15 mouse cellular contexts compared by ENCODE assay signal in genomic region chr11:112657410-112658159, GRCm38 (mm10).
A peak's percentile ranks its signal among the peaks of the same experiment; 100 is the strongest.
DNase-seq lines count a peak whose midpoint lies in the region; ATAC-seq and TF ChIP-seq lines count a peak whose summit lies in the region.
"Had no signal": no experiment of that assay in that cellular context is flagged by ENCODE, and none has a peak within 500 bp of the region (broad histone marks: within the 10 kb centered on the region; RNA-seq: fewer than 3 reads in every experiment).

No protein-coding gene starts in this region.

- TF ChIP-seq CTCF in lung, adult 2 months (IDR thresholded peaks at IDR 0.05; ENCODE audit: insufficient read depth, low read length): no peak
- TF ChIP-seq CTCF in liver, postnatal 0 days (IDR thresholded peaks at IDR 0.05; ENCODE audit: low read depth): no peak

- H3K9ac ChIP-seq in lung, embryonic 16.5 days (ENCODE audit: low read length): no peak overlapping the region
- H3K9ac ChIP-seq in embryonic facial prominence, embryonic 14.5 days (ENCODE audit: low read depth, low read length): no peak overlapping the region
- H3K9ac ChIP-seq in hindbrain, embryonic 12.5 days: no peak overlapping the region
- H3K9ac ChIP-seq in midbrain, embryonic 13.5 days (replicated peaks): no peak overlapping the region
- no peak overlapping the region for H3K9ac ChIP-seq in liver, postnatal 0 days (replicated peaks)
- H3K9ac ChIP-seq: neural tube, embryonic 13.5 days had no signal

- no peaks in the 10 kb centered on the region for H3K9me3 ChIP-seq in lung, embryonic 16.5 days (ENCODE audit: control insufficient read depth, low read length)
- no peaks in the 10 kb centered on the region for H3K9me3 ChIP-seq in embryonic facial prominence, embryonic 14.5 days (ENCODE audit: control insufficient read depth, low read length)
- no peaks in the 10 kb centered on the region; the same call in 1 of the 2 replicates for H3K9me3 ChIP-seq in hindbrain, embryonic 12.5 days (replicated peaks)
- no peaks in the 10 kb centered on the region for H3K9me3 ChIP-seq in midbrain, embryonic 13.5 days
- H3K9me3 ChIP-seq in liver, postnatal 0 days (ENCODE audit: low read length): no peaks in the 10 kb centered on the region
- H3K9me3 ChIP-seq: neural tube, embryonic 13.5 days had no signal

- DNase-seq in lung, adult 2 months: no peak
- peak; percentile 75 for DNase-seq in embryonic facial prominence, embryonic 14.5 days (ENCODE audit: low spot score)
- no peak for DNase-seq in cerebellum, postnatal 4 days (ENCODE audit: low spot score in 2 of 2)
- DNase-seq in liver, postnatal 0 days: no peak
- DNase-seq: heart, adult 2 months; heart, postnatal 4 days; kidney, adult 9 months; right cerebral cortex, postnatal 14 days; thymus, postnatal 36 days had no signal

- no peak for TF ChIP-seq POLR2A in lung, adult 2 months (IDR thresholded peaks at IDR 0.05; ENCODE audit: borderline replicate concordance, extremely low read depth, low read depth, low read length)

- no peak for TF ChIP-seq EP300 in liver, postnatal 0 days (IDR thresholded peaks at IDR 0.05; ENCODE audit: low read depth)

- no peak overlapping the region for H3K4me3 ChIP-seq in lung, embryonic 16.5 days (ENCODE audit: low read length)
- H3K4me3 ChIP-seq in lung, adult 2 months (replicated peaks; ENCODE audit: extremely low read depth, low read depth, low read length): no peak overlapping the region
- H3K4me3 ChIP-seq in embryonic facial prominence, embryonic 14.5 days (ENCODE audit: low read depth, low read length): no peak overlapping the region
- no peak overlapping the region for H3K4me3 ChIP-seq in hindbrain, embryonic 12.5 days
- H3K4me3 ChIP-seq in midbrain, embryonic 13.5 days (replicated peaks): no peak overlapping the region
- no peak overlapping the region for H3K4me3 ChIP-seq in liver, postnatal 0 days (ENCODE audit: low read depth, low read length)
- H3K4me3 ChIP-seq: heart, adult 2 months; neural tube, embryonic 13.5 days had no signal

- no peaks in the 10 kb centered on the region for H3K27me3 ChIP-seq in lung, embryonic 16.5 days (ENCODE audit: control insufficient read depth, insufficient read depth, low read depth, low read length)
- H3K27me3 ChIP-seq in embryonic facial prominence, embryonic 14.5 days (replicated peaks; ENCODE audit: control insufficient read depth, insufficient read depth, low read length): no peaks in the 10 kb centered on the region
- H3K27me3 ChIP-seq in hindbrain, embryonic 12.5 days: no peaks in the 10 kb centered on the region
- no peaks in the 10 kb centered on the region for H3K27me3 ChIP-seq in midbrain, embryonic 13.5 days
- no peaks in the 10 kb centered on the region for H3K27me3 ChIP-seq in liver, postnatal 0 days (ENCODE audit: insufficient read depth, low read length)
- H3K27me3 ChIP-seq: neural tube, embryonic 13.5 days had no signal

- 48% methylated on average over 11 of the region's 11 CpGs for WGBS in lung, embryonic 16.5 days
- 38% methylated on average over 11 of the region's 11 CpGs for WGBS in lung, adult 2 months
- WGBS in embryonic facial prominence, embryonic 14.5 days: 33% methylated on average over 11 of the region's 11 CpGs
- WGBS in hindbrain, embryonic 12.5 days: 26% methylated on average over 11 of the region's 11 CpGs
- WGBS in midbrain, embryonic 13.5 days: 24% methylated on average over 11 of the region's 11 CpGs
- WGBS in liver, postnatal 0 days (ENCODE audit: insufficient replicate concordance): 64% methylated on average over 11 of the region's 11 CpGs

- H3K27ac ChIP-seq in lung, embryonic 16.5 days (ENCODE audit: low read length): no peak overlapping the region
- H3K27ac ChIP-seq in embryonic facial prominence, embryonic 14.5 days (replicated peaks; ENCODE audit: low read depth, low read length): no peak overlapping the region
- H3K27ac ChIP-seq in hindbrain, embryonic 12.5 days: peak overlapping the region; percentile 35; the same call in 1 of the 2 replicates
- H3K27ac ChIP-seq in midbrain, embryonic 13.5 days: peak overlapping the region; percentile 25; the same call in 1 of the 2 replicates
- H3K27ac ChIP-seq in liver, postnatal 0 days (ENCODE audit: low read depth): no peak overlapping the region
- H3K27ac ChIP-seq: heart, adult 2 months; neural tube, embryonic 13.5 days had no signal

- H3K4me2 ChIP-seq in lung, embryonic 16.5 days (ENCODE audit: low read depth, low read length): no peak overlapping the region
- no peak overlapping the region; the same call in 1 of the 2 replicates for H3K4me2 ChIP-seq in embryonic facial prominence, embryonic 14.5 days (ENCODE audit: low read depth, low read length)
- H3K4me2 ChIP-seq in hindbrain, embryonic 12.5 days (replicated peaks): no peak overlapping the region
- no peak overlapping the region; the same call in 1 of the 2 replicates for H3K4me2 ChIP-seq in midbrain, embryonic 13.5 days (replicated peaks)
- no peak overlapping the region for H3K4me2 ChIP-seq in liver, postnatal 0 days (ENCODE audit: low read depth, low read length)
- H3K4me2 ChIP-seq: liver, embryonic 11.5 days; neural tube, embryonic 13.5 days had no signal

- ATAC-seq in lung, embryonic 16.5 days (ENCODE audit: low read depth): peak; percentile 38; the same call in 1 of the 2 replicates
- no peak for ATAC-seq in embryonic facial prominence, embryonic 14.5 days (ENCODE audit: low read depth)
- peak; percentile 50; the same call in 1 of the 2 replicates for ATAC-seq in hindbrain, embryonic 12.5 days (ENCODE audit: low FRiP score)
- peak; percentile 77 for ATAC-seq in midbrain, embryonic 13.5 days
- ATAC-seq in megakaryocyte, adult 5-6 weeks (ENCODE audit: poor library complexity, severe bottlenecking): no peak
- no peak for ATAC-seq in liver, postnatal 0 days

- H3K4me1 ChIP-seq in lung, embryonic 16.5 days (replicated peaks; ENCODE audit: control insufficient read depth, insufficient read depth, low read length): no peaks in the 10 kb centered on the region
- no peaks in the 10 kb centered on the region for H3K4me1 ChIP-seq in lung, adult 2 months (ENCODE audit: control insufficient read depth, insufficient read depth, low read length)
- H3K4me1 ChIP-seq in embryonic facial prominence, embryonic 14.5 days (ENCODE audit: control insufficient read depth, insufficient read depth, low read length): peaks cover 4% of the 10 kb centered on the region; the same call in 1 of the 2 replicates
- H3K4me1 ChIP-seq in hindbrain, embryonic 12.5 days: peaks cover 12% of the 10 kb centered on the region
- peaks cover 14% of the 10 kb centered on the region for H3K4me1 ChIP-seq in midbrain, embryonic 13.5 days (replicated peaks)
- no peaks in the 10 kb centered on the region for H3K4me1 ChIP-seq in liver, postnatal 0 days (ENCODE audit: insufficient read depth)

- no peaks in the 10 kb centered on the region for H3K36me3 ChIP-seq in lung, embryonic 16.5 days (ENCODE audit: control insufficient read depth, insufficient read depth, low read length)
- no peaks in the 10 kb centered on the region for H3K36me3 ChIP-seq in embryonic facial prominence, embryonic 14.5 days (ENCODE audit: control insufficient read depth, insufficient read depth, low read length)
- no peaks in the 10 kb centered on the region for H3K36me3 ChIP-seq in hindbrain, embryonic 12.5 days
- no peaks in the 10 kb centered on the region for H3K36me3 ChIP-seq in midbrain, embryonic 13.5 days
- H3K36me3 ChIP-seq in liver, postnatal 0 days (replicated peaks; ENCODE audit: insufficient read depth, low read length): no peaks in the 10 kb centered on the region
- H3K36me3 ChIP-seq: neural tube, embryonic 13.5 days had no signal

Comparison
In these comparisons a context has a peak if more than half of its experiments do, and no peak if none do; other contexts are left out.
1. ATAC-seq: peak in lung, embryonic 16.5 days (single experiment), hindbrain, embryonic 12.5 days (single experiment) and midbrain, embryonic 13.5 days (single experiment); none in embryonic facial prominence, embryonic 14.5 days (single experiment), megakaryocyte, adult 5-6 weeks (single experiment) and liver, postnatal 0 days (single experiment).
2. H3K27ac ChIP-seq: peak in hindbrain, embryonic 12.5 days (single experiment) and midbrain, embryonic 13.5 days (single experiment); none in lung, embryonic 16.5 days (single experiment), embryonic facial prominence, embryonic 14.5 days (single experiment) and liver, postnatal 0 days (single experiment).